Mouse (Mus musculus): ENCODE results near the gene Clstn1. TPM values are rescaled to one million over a fixed set of nuclear protein-coding genes. Genes with fewer than 3 reads are reported as not detected.
A peak's percentile ranks its signal among the peaks of the same experiment; 100 is the strongest.

Gene Clstn1
- polyA plus RNA-seq, 1 experiment: 111 TPM

DNA sequence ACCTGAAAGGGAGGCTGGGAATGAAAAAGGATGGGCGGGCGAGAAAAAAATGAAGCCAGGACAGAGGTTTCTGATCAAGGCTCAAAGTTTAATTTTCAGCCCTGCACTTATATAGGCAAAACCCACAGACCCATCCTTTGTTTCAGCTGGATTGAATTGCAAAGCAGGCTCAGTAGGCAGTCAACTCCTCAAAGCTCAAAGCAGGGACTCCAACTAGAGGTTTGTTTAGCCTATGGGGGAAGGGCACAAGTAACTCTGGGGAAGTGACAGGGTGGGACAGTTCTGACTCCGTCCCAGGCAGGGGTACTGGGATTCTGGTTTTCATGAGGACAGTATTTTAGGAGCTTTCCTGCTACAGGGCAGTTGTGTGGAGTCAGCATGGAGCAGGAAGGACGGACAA, 35.0 kb downstream of the Clstn1 start:
- no peaks in the 10 kb centered on the region for H3K4me1 ChIP-seq (ENCODE audit: control insufficient read depth, insufficient read depth, low read length)
- 74% methylated on average over 4 of the region's 4 CpGs for WGBS
- TF ChIP-seq CTCF (IDR thresholded peaks at IDR 0.05; ENCODE audit: insufficient read depth, low read length) (no peak), POLR2A (IDR thresholded peaks at IDR 0.05; ENCODE audit: borderline replicate concordance, extremely low read depth, low read depth, low read length) (no peak)
- no peak for DNase-seq
- H3K4me3 ChIP-seq (replicated peaks; ENCODE audit: extremely low read depth, low read depth, low read length): no peak overlapping the region

DNA sequence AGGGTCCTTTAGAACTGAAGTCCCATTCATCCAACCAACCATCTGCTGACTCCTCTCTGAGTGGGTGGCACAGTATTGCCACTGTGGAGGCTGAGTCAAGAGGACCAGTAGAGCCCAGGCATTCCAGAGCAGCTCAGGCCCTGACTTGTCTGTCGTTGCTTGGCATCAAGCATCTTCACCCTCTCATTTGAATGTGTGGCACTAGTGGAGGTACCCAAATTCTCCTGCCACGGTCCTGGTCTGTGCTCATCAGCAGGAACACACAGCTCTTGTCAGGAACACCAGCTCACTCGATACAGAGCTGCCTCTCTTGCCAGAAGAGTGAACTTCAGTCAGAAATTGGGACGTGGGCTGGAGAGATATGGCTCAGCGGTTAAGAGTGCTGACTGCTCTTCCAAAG, 37.4 kb downstream of the Clstn1 start:
- DNase-seq: no peak
- 83% methylated on average over 5 of the region's 5 CpGs for WGBS
- TF ChIP-seq CTCF (IDR thresholded peaks at IDR 0.05; ENCODE audit: insufficient read depth, low read length): no peak
- TF ChIP-seq POLR2A (IDR thresholded peaks at IDR 0.05; ENCODE audit: borderline replicate concordance, extremely low read depth, low read depth, low read length): no peak
- no peaks in the 10 kb centered on the region for H3K4me1 ChIP-seq (ENCODE audit: control insufficient read depth, insufficient read depth, low read length)
- no peak overlapping the region for H3K4me3 ChIP-seq (replicated peaks; ENCODE audit: extremely low read depth, low read depth, low read length)

DNA sequence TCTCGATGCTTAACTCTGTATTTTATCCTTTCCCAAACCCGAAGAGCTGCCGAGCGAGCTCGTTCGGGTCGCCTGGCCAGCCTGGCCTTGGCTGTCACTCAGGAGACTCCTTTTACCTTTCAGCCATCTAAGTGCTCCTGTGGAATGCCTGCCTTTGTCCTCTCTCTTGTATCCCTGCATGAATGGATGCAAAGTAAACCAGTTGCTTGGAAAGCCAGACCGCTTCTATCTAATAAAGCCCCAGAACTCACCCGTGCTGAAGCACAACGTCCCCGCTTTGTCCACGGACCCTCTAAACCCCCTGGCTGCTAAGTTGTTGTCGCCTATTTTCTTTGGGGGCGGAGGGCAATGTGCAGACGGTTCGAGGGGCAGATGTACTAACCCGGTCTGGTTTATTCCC, 40.5 kb downstream of the Clstn1 start:
- 90% methylated on average over 17 of the region's 17 CpGs for WGBS
- TF ChIP-seq CTCF (IDR thresholded peaks at IDR 0.05; ENCODE audit: insufficient read depth, low read length): no peak
- TF ChIP-seq POLR2A (IDR thresholded peaks at IDR 0.05; ENCODE audit: borderline replicate concordance, extremely low read depth, low read depth, low read length): no peak
- Histone ChIP-seq H3K4me3 (replicated peaks; ENCODE audit: extremely low read depth, low read depth, low read length) (no peak overlapping the region), H3K4me1 (ENCODE audit: control insufficient read depth, insufficient read depth, low read length) (peaks cover 5% of the 10 kb centered on the region)
- no peak for DNase-seq

DNA sequence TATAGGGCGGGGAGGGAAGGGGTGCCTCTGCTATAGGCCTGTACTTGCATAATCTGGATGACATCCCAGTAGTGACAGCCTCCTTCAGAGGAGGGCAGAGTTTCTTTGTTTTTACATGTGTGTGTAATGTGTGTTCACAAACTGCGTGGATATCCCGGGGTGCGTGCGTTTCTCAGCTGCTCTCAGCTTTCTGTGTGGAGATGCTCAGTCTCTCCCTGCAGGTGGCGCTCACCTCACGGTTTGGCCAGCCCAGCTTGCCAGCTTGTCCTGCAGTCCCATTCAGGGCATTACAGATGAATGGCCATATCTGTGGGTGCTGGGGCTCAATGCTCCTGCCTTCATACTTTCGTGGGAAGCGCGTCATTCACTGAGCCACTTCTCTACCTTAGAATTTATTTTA, 42.1 kb downstream of the Clstn1 start:
- Histone ChIP-seq H3K4me1 (ENCODE audit: control insufficient read depth, insufficient read depth, low read length) (peaks cover 5% of the 10 kb centered on the region), H3K4me3 (replicated peaks; ENCODE audit: extremely low read depth, low read depth, low read length) (no peak overlapping the region)
- 62% methylated on average over 10 of the region's 10 CpGs for whole genome bisulfite sequencing
- DNase-seq: peak; percentile 22
- no peak for TF ChIP-seq POLR2A (IDR thresholded peaks at IDR 0.05; ENCODE audit: borderline replicate concordance, extremely low read depth, low read depth, low read length)
- peak; percentile 82 for TF ChIP-seq CTCF (IDR thresholded peaks at IDR 0.05; ENCODE audit: insufficient read depth, low read length)

DNA sequence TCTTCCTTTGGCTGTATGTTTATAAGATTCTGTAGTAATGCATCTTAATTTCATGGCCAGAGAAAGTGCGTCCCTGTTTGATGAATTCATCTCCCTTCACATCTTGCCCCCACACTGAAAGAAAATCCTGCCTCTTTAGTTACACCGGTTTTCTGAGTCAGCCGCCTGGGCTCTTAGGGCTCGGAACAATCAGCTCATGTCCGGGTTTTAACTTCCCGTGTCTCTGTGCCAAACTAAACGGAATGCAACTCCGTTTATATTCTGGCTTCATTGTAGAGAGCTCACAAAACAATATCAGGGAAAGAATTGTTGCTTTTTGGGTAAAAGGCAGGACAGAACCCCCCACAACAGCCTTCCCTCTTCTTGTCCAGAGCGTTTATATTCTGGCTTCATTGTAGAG, 42.5 kb downstream of the Clstn1 start:
- TF ChIP-seq POLR2A (IDR thresholded peaks at IDR 0.05; ENCODE audit: borderline replicate concordance, extremely low read depth, low read depth, low read length): no peak
- no peak for TF ChIP-seq CTCF (IDR thresholded peaks at IDR 0.05; ENCODE audit: insufficient read depth, low read length)
- H3K4me1 ChIP-seq (ENCODE audit: control insufficient read depth, insufficient read depth, low read length): peaks cover 5% of the 10 kb centered on the region
- H3K4me3 ChIP-seq (replicated peaks; ENCODE audit: extremely low read depth, low read depth, low read length): no peak overlapping the region
- no peak for DNase-seq
- WGBS: 56% methylated on average over 9 of the region's 9 CpGs

DNA sequence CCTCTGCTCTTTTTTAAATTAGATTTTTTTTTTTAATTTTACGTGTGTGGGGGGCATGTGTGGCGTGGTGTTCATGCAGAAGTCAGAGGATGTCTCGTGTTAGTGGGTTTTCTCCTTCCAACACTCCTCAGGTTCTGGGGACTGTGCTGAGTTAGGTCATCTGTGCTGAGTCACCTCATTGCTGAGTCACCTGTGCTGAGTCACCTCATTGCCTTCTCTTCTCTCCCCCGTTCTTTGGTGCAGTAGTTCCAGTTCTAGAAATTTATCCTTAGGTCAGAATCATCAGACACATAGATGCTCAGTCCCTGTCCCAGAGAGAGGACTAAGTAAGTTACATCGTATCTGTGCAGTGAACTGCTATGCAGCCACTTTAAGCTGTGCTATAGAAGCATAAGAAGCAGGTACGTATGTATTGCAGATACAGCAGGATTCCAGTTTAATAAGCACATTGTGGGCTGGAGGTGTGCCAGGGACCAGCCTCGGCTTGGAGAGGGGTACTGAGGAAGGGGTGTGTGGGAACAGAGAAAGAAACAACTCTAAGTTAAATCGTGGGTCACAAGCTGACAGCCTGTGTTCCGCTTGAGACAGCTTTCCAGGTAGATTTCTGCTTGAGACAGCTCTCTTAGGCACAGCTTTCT, 46.5 kb downstream of the Clstn1 start:
- no peak for DNase-seq
- H3K4me3 ChIP-seq (replicated peaks; ENCODE audit: extremely low read depth, low read depth, low read length): no peak overlapping the region
- H3K4me1 ChIP-seq (ENCODE audit: control insufficient read depth, insufficient read depth, low read length): peaks cover 5% of the 10 kb centered on the region
- TF ChIP-seq POLR2A (IDR thresholded peaks at IDR 0.05; ENCODE audit: borderline replicate concordance, extremely low read depth, low read depth, low read length) (no peak), CTCF (IDR thresholded peaks at IDR 0.05; ENCODE audit: insufficient read depth, low read length) (no peak)
- WGBS: 87% methylated on average over 9 of the region's 9 CpGs

DNA sequence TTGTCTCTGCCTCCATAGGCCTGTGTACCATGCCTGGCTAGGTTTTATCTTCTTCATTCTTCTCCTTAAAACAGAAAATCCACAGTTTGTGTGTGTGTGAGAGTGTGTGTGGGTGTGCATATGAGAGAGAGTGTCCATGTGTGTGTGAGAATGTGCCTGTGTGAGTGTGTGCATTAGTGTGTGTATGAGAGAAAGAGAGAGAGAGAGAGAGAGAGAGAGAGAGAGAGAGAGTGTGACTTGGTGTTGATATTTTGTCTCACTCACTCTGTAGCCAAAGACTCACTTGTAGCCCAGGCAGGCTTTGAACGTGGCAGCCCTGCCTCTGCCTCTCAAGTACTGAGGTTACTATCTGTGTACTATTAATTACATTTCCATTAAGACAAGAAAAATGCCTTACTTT, 47.9 kb downstream of the Clstn1 start:
- no peak for TF ChIP-seq POLR2A (IDR thresholded peaks at IDR 0.05; ENCODE audit: borderline replicate concordance, extremely low read depth, low read depth, low read length)
- TF ChIP-seq CTCF (IDR thresholded peaks at IDR 0.05; ENCODE audit: insufficient read depth, low read length): no peak
- peaks cover 4% of the 10 kb centered on the region for H3K4me1 ChIP-seq (ENCODE audit: control insufficient read depth, insufficient read depth, low read length)
- 85% methylated on average over 1 of the region's 1 CpGs for WGBS
- no peak for DNase-seq
- no peak overlapping the region for H3K4me3 ChIP-seq (replicated peaks; ENCODE audit: extremely low read depth, low read depth, low read length)

DNA sequence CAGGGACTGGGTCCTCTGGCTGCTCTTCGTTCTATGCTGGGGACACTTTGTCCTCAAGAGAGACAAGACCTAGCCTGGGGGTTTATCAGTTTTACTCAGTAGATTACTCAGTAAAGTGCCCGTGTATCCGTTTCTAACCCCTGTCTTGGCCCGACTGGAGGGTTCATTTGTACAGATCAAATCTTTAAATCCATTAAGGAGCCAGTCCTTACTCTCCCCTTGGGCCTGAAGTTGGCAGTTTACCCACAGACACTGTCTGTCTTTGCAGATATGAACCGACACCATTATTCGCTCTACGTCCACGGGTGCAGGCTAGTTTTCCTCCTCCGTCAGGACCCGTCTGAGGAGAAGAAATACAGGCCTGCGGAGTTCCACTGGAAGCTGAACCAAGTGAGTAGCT, 48.7 kb downstream of the Clstn1 start:
- Histone ChIP-seq H3K4me1 (ENCODE audit: control insufficient read depth, insufficient read depth, low read length) (no peaks in the 10 kb centered on the region), H3K4me3 (replicated peaks; ENCODE audit: extremely low read depth, low read depth, low read length) (no peak overlapping the region)
- TF ChIP-seq POLR2A (IDR thresholded peaks at IDR 0.05; ENCODE audit: borderline replicate concordance, extremely low read depth, low read depth, low read length): no peak
- TF ChIP-seq CTCF (IDR thresholded peaks at IDR 0.05; ENCODE audit: insufficient read depth, low read length): no peak
- DNase-seq: no peak
- 91% methylated on average over 11 of the region's 11 CpGs for WGBS

DNA sequence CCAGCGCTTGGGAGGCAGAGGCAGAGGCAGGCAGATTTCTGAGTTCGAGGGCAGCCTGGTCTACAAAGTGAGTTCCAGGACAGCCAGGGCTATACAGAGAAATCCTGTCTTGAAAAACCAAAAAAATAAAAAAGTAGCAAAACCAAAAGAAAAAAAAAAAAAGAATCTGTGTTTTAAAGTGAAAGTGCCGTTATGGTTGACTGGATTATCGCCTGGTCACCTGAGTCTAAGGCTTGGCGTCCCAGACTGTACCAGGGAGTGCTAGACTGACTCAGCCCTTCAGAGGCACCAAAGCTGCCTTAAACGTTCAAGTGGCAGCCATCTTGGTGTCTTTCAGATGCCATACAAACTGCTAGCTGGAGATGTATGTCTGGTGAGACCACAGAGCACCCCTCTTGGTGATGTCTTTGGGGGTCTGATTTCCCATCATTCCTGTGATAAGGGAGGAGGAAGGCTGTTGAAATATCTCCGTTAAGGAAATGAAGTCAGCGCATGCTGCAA, 49.7 kb downstream of the Clstn1 start:
- no peak for DNase-seq
- Histone ChIP-seq H3K4me3 (replicated peaks; ENCODE audit: extremely low read depth, low read depth, low read length) (no peak overlapping the region), H3K4me1 (ENCODE audit: control insufficient read depth, insufficient read depth, low read length) (no peaks in the 10 kb centered on the region)
- TF ChIP-seq CTCF (IDR thresholded peaks at IDR 0.05; ENCODE audit: insufficient read depth, low read length): no peak
- TF ChIP-seq POLR2A (IDR thresholded peaks at IDR 0.05; ENCODE audit: borderline replicate concordance, extremely low read depth, low read depth, low read length): no peak
- 90% methylated on average over 8 of the region's 8 CpGs for WGBS

DNA sequence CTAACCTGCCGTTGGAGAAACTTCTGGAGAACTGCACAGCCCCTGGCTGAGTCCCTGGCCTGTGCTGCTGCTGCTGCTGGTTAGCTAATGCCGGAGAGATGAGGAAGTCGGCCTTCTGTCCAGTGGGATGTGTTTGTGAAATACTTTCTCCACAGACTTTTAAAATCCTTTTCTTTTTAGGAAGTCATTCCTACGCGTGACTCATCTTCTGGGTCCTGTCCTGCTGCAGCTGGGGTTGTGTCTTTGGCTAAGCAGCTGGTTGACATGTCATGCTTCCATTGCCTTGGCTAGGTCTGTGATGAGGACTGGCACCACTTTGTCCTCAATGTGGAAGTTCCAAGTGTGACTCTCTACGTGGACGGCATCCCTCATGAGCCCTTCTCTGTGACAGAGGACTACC, 51.7 kb downstream of the Clstn1 start:
- 80% methylated on average over 7 of the region's 7 CpGs for WGBS
- TF ChIP-seq POLR2A (IDR thresholded peaks at IDR 0.05; ENCODE audit: borderline replicate concordance, extremely low read depth, low read depth, low read length) (no peak), CTCF (IDR thresholded peaks at IDR 0.05; ENCODE audit: insufficient read depth, low read length) (no peak)
- Histone ChIP-seq H3K4me1 (ENCODE audit: control insufficient read depth, insufficient read depth, low read length) (no peaks in the 10 kb centered on the region), H3K4me3 (replicated peaks; ENCODE audit: extremely low read depth, low read depth, low read length) (no peak overlapping the region)
- no peak for DNase-seq

Measured in lung, adult 2 months (tissue).